Mouse (Mus musculus): ENCODE measurements around the gene Tbc1d2b. TPM values are rescaled to one million over a fixed set of nuclear protein-coding genes. Genes with fewer than 3 reads are reported as not detected.

Gene Tbc1d2b
- 8.6 and 11.7 TPM in 2 replicates for polyA plus RNA-seq (2016; fragmentation: Nextera tagmentation; extraction: Ambion mirVana)

- 1% methylated on average over 74 of the region's 74 CpGs for WGBS
- Histone ChIP-seq H3K36me3 (no peaks in the 10 kb centered on the region), H3K4me2 (replicated peaks) (peak within 1 kb of the TSS; percentile 86), H3K4me3 (peak within 1 kb of the TSS; percentile 75), H3K27me3 (replicated peaks) (no peaks in the 10 kb centered on the region), H3K9ac (peak within 1 kb of the TSS; percentile 68), H3K4me1 (peaks cover 13% of the 10 kb centered on the region), H3K27ac (no peak within 1 kb of the TSS), H3K9me3 (no peaks in the 10 kb centered on the region)
- ATAC-seq (ENCODE audit: low FRiP score, low read depth), result peak; percentile 95
Measured at GRCm38 (mm10) chr9:90270193-90270943, at the start of gene Tbc1d2b. TSS of gene Tbc1d2b (minus strand) at chr9:90270804.

- no peak overlapping the region for H3K4me2 ChIP-seq (replicated peaks)
- no peaks in the 10 kb centered on the region for H3K36me3 ChIP-seq
- H3K9ac ChIP-seq, result no peak overlapping the region
- no peak overlapping the region for H3K27ac ChIP-seq
- no peak overlapping the region for H3K4me3 ChIP-seq
- no peak; the same call in 1 of the 2 replicates for ATAC-seq (ENCODE audit: low FRiP score, low read depth)
- no peaks in the 10 kb centered on the region for H3K4me1 ChIP-seq
- H3K27me3 ChIP-seq (replicated peaks), result no peaks in the 10 kb centered on the region
- 75% methylated on average over 5 of the region's 5 CpGs for WGBS
- no peaks in the 10 kb centered on the region for H3K9me3 ChIP-seq
Measured at GRCm38 (mm10) chr9:90316300-90316699, 45.7 kb upstream of the Tbc1d2b start.

GRCm38 (mm10) chr9:90315662-90316061 is 45.1 kb upstream of the Tbc1d2b start:
- WGBS, result 90% methylated on average over 11 of the region's 11 CpGs
- Histone ChIP-seq H3K27me3 (replicated peaks) (no peaks in the 10 kb centered on the region), H3K4me3 (no peak overlapping the region)

GRCm38 (mm10) chr9:90304254-90304653 is 33.6 kb upstream of the Tbc1d2b start:
- no peaks in the 10 kb centered on the region for H3K27me3 ChIP-seq (replicated peaks)
- H3K36me3 ChIP-seq, result no peaks in the 10 kb centered on the region
- no peak for ATAC-seq (ENCODE audit: low FRiP score, low read depth)
- H3K4me1 ChIP-seq, result no peaks in the 10 kb centered on the region
- no peak overlapping the region for H3K27ac ChIP-seq
- H3K4me3 ChIP-seq, result no peak overlapping the region
- no peak overlapping the region for H3K9ac ChIP-seq
- 97% methylated on average over 2 of the region's 2 CpGs for WGBS
- H3K4me2 ChIP-seq (replicated peaks), result no peak overlapping the region
- H3K9me3 ChIP-seq, result no peaks in the 10 kb centered on the region

More at GRCm38 (mm10) chr9:90315662-90316061, 45.1 kb upstream of the Tbc1d2b start:
- Histone ChIP-seq H3K9me3 (no peaks in the 10 kb centered on the region), H3K9ac (no peak overlapping the region), H3K36me3 (no peaks in the 10 kb centered on the region), H3K27ac (no peak overlapping the region), H3K4me2 (replicated peaks) (no peak overlapping the region), H3K4me1 (no peaks in the 10 kb centered on the region)
- ATAC-seq (ENCODE audit: low FRiP score, low read depth), result no peak

- Histone ChIP-seq H3K9me3 (no peaks in the 10 kb centered on the region), H3K4me3 (no peak overlapping the region), H3K4me1 (no peaks in the 10 kb centered on the region), H3K9ac (no peak overlapping the region), H3K36me3 (no peaks in the 10 kb centered on the region), H3K27me3 (replicated peaks) (no peaks in the 10 kb centered on the region), H3K4me2 (replicated peaks) (no peak overlapping the region), H3K27ac (no peak overlapping the region)
- no peak for ATAC-seq (ENCODE audit: low FRiP score, low read depth)
- 73% methylated on average over 2 of the region's 2 CpGs for WGBS
Measured at GRCm38 (mm10) chr9:90303101-90303835, 32.7 kb upstream of the Tbc1d2b start.

- no peaks in the 10 kb centered on the region for H3K9me3 ChIP-seq
- no peak overlapping the region for H3K4me2 ChIP-seq (replicated peaks)
- no peaks in the 10 kb centered on the region for H3K36me3 ChIP-seq
- H3K27me3 ChIP-seq (replicated peaks), result no peaks in the 10 kb centered on the region
- no peaks in the 10 kb centered on the region for H3K4me1 ChIP-seq
- no peak overlapping the region for H3K27ac ChIP-seq
- no peak for ATAC-seq (ENCODE audit: low FRiP score, low read depth)
- WGBS, result 86% methylated on average over 4 of the region's 4 CpGs
- H3K9ac ChIP-seq, result no peak overlapping the region
- no peak overlapping the region for H3K4me3 ChIP-seq
Measured at GRCm38 (mm10) chr9:90302670-90303069, 32.1 kb upstream of the Tbc1d2b start.

GRCm38 (mm10) chr9:90301081-90301688 is 30.6 kb upstream of the Tbc1d2b start:
- H3K36me3 ChIP-seq, result no peaks in the 10 kb centered on the region
- H3K27me3 ChIP-seq (replicated peaks), result no peaks in the 10 kb centered on the region
- no peaks in the 10 kb centered on the region for H3K4me1 ChIP-seq
- no peak overlapping the region for H3K9ac ChIP-seq
- ATAC-seq (ENCODE audit: low FRiP score, low read depth), result no peak
- WGBS, result 90% methylated on average over 4 of the region's 4 CpGs
- H3K4me3 ChIP-seq, result no peak overlapping the region
- H3K27ac ChIP-seq, result no peak overlapping the region
- H3K4me2 ChIP-seq (replicated peaks), result no peak overlapping the region
- no peaks in the 10 kb centered on the region for H3K9me3 ChIP-seq

GRCm38 (mm10) chr9:90297637-90298036 is 27.0 kb upstream of the Tbc1d2b start:
- H3K9me3 ChIP-seq, result no peaks in the 10 kb centered on the region
- H3K36me3 ChIP-seq, result no peaks in the 10 kb centered on the region
- H3K27ac ChIP-seq, result no peak overlapping the region
- ATAC-seq (ENCODE audit: low FRiP score, low read depth), result no peak
- no peaks in the 10 kb centered on the region for H3K4me1 ChIP-seq
- H3K27me3 ChIP-seq (replicated peaks), result no peaks in the 10 kb centered on the region
- no peak overlapping the region for H3K4me2 ChIP-seq (replicated peaks)
- H3K4me3 ChIP-seq, result no peak overlapping the region
- WGBS, result 68% methylated on average over 1 of the region's 1 CpGs
- no peak overlapping the region for H3K9ac ChIP-seq

- H3K4me1 ChIP-seq, result no peaks in the 10 kb centered on the region
- no peaks in the 10 kb centered on the region for H3K36me3 ChIP-seq
- WGBS, result 71% methylated on average over 3 of the region's 3 CpGs
- H3K4me3 ChIP-seq, result no peak overlapping the region
- H3K9me3 ChIP-seq, result no peaks in the 10 kb centered on the region
- no peak overlapping the region for H3K27ac ChIP-seq
- H3K9ac ChIP-seq, result no peak overlapping the region
- ATAC-seq (ENCODE audit: low FRiP score, low read depth), result no peak
- H3K4me2 ChIP-seq (replicated peaks), result no peak overlapping the region
- H3K27me3 ChIP-seq (replicated peaks), result no peaks in the 10 kb centered on the region
Measured at GRCm38 (mm10) chr9:90293641-90294398, 23.2 kb upstream of the Tbc1d2b start.

- Histone ChIP-seq H3K27ac (no peak overlapping the region), H3K4me1 (no peaks in the 10 kb centered on the region), H3K9ac (no peak overlapping the region), H3K27me3 (replicated peaks) (no peaks in the 10 kb centered on the region), H3K4me3 (no peak overlapping the region), H3K36me3 (no peaks in the 10 kb centered on the region), H3K9me3 (peaks cover 3% of the 10 kb centered on the region; the same call in 1 of the 2 replicates), H3K4me2 (replicated peaks) (no peak overlapping the region)
- WGBS, result 90% methylated on average over 3 of the region's 3 CpGs
- ATAC-seq (ENCODE audit: low FRiP score, low read depth), result no peak
Measured at GRCm38 (mm10) chr9:90278397-90278796, 7.8 kb upstream of the Tbc1d2b start.

GRCm38 (mm10) chr9:90277884-90278283 is 7.3 kb upstream of the Tbc1d2b start:
- no peaks in the 10 kb centered on the region for H3K27me3 ChIP-seq (replicated peaks)
- WGBS, result 80% methylated on average over 2 of the region's 2 CpGs
- H3K4me3 ChIP-seq, result no peak overlapping the region
- H3K4me2 ChIP-seq (replicated peaks), result no peak overlapping the region
- H3K36me3 ChIP-seq, result no peaks in the 10 kb centered on the region
- ATAC-seq (ENCODE audit: low FRiP score, low read depth), result no peak
- no peak overlapping the region for H3K27ac ChIP-seq
- H3K9ac ChIP-seq, result no peak overlapping the region
- no peaks in the 10 kb centered on the region for H3K9me3 ChIP-seq
- H3K4me1 ChIP-seq, result no peaks in the 10 kb centered on the region

GRCm38 (mm10) chr9:90276779-90277178 is 6.2 kb upstream of the Tbc1d2b start:
- H3K4me1 ChIP-seq, result no peaks in the 10 kb centered on the region
- no peak overlapping the region for H3K9ac ChIP-seq
- H3K27me3 ChIP-seq (replicated peaks), result no peaks in the 10 kb centered on the region
- no peak overlapping the region for H3K4me3 ChIP-seq
- H3K4me2 ChIP-seq (replicated peaks), result no peak overlapping the region
- H3K36me3 ChIP-seq, result no peaks in the 10 kb centered on the region
- H3K27ac ChIP-seq, result no peak overlapping the region
- ATAC-seq (ENCODE audit: low FRiP score, low read depth), result no peak
- no peaks in the 10 kb centered on the region for H3K9me3 ChIP-seq
- WGBS, result 76% methylated on average over 1 of the region's 1 CpGs

All from neural tube, embryonic 12.5 days (tissue).